Comparison of ENCODE assay signal across 7 mouse cellular contexts in genomic region chr13:21530136-21530535, GRCm38 (mm10). TPM values are rescaled to one million over a fixed set of nuclear protein-coding genes. Genes with fewer than 3 reads are reported as not detected.
DNase-seq lines count a peak whose midpoint lies in the region; ATAC-seq lines count a peak whose summit lies in the region.

No protein-coding gene starts in this region.

- WGBS in embryonic facial prominence, embryonic 14.5 days = 42% methylated on average over 7 of the region's 7 CpGs
- WGBS in limb, embryonic 13.5 days = 50% methylated on average over 7 of the region's 7 CpGs

- H3K4me3 ChIP-seq in embryonic facial prominence, embryonic 14.5 days (ENCODE audit: low read depth, low read length) = peak overlapping the region; percentile 90
- peak overlapping the region; percentile 77 for H3K4me3 ChIP-seq in limb, embryonic 13.5 days

- peak overlapping the region; percentile 71 for H3K4me2 ChIP-seq in embryonic facial prominence, embryonic 14.5 days (ENCODE audit: low read depth, low read length)
- H3K4me2 ChIP-seq in limb, embryonic 13.5 days (replicated peaks) = peak overlapping the region; percentile 67

- H3K4me1 ChIP-seq in embryonic facial prominence, embryonic 14.5 days (ENCODE audit: control insufficient read depth, insufficient read depth, low read length) = 0 out of 2 replicates have a peak, but pooled peaks cover 6% of the 10 kb centered on the region
- peaks cover 7% of the 10 kb centered on the region; the same call in 1 of the 2 replicates for H3K4me1 ChIP-seq in limb, embryonic 13.5 days

- peak overlapping the region; percentile 48 for H3K9ac ChIP-seq in embryonic facial prominence, embryonic 14.5 days (ENCODE audit: low read depth, low read length)
- peak overlapping the region; percentile 39; the same call in 1 of the 2 replicates for H3K9ac ChIP-seq in limb, embryonic 13.5 days

- H3K36me3 ChIP-seq in embryonic facial prominence, embryonic 14.5 days (ENCODE audit: control insufficient read depth, insufficient read depth, low read length) = peaks cover 17% of the 10 kb centered on the region
- peaks cover 19% of the 10 kb centered on the region for H3K36me3 ChIP-seq in limb, embryonic 13.5 days

- peak; percentile 7 for DNase-seq in retina, embryonic 14.5 days (ENCODE audit: low spot score)
- no peak for DNase-seq in retina, postnatal 1 day
- DNase-seq in embryonic facial prominence, embryonic 14.5 days (ENCODE audit: low spot score) = peak; percentile 1
- no peak for DNase-seq in urinary bladder, postnatal 25 days (ENCODE audit: low spot score)
- DNase-seq in urinary bladder, postnatal 14 days (ENCODE audit: low spot score) = no peak

- no peaks in the 10 kb centered on the region for H3K9me3 ChIP-seq in embryonic facial prominence, embryonic 14.5 days (ENCODE audit: control insufficient read depth, low read length)
- H3K9me3 ChIP-seq in limb, embryonic 13.5 days = no peaks in the 10 kb centered on the region

- no peaks in the 10 kb centered on the region for H3K27me3 ChIP-seq in embryonic facial prominence, embryonic 14.5 days (replicated peaks; ENCODE audit: control insufficient read depth, insufficient read depth, low read length)
- no peaks in the 10 kb centered on the region for H3K27me3 ChIP-seq in limb, embryonic 13.5 days

- no peak overlapping the region for H3K27ac ChIP-seq in embryonic facial prominence, embryonic 14.5 days (replicated peaks; ENCODE audit: low read depth, low read length)
- H3K27ac ChIP-seq in limb, embryonic 13.5 days = no peak overlapping the region

- ATAC-seq in embryonic facial prominence, embryonic 14.5 days (ENCODE audit: low read depth) = no peak
- no peak for ATAC-seq in limb, embryonic 13.5 days (ENCODE audit: low FRiP score, low read depth)
- no peak for ATAC-seq in cerebellum, adult (ENCODE audit: insufficient number of reproducible peaks, low FRiP score, low TSS enrichment)

RNA-seq across cellular contexts. Expression of gene Zkscan8, which starts 0.8 kb away (rescaled TPM):
- polyA plus RNA-seq in embryonic facial prominence, embryonic 14.5 days (2014; fragmentation: Nextera tagmentation; extraction: Ambion mirVana) = 8.5 and 9.8 TPM in 2 replicates
- polyA plus RNA-seq in limb, embryonic 13.5 days (2015; fragmentation: Nextera tagmentation; extraction: Ambion mirVana) = 7.0 and 8.2 TPM in 2 replicates

RNA-seq across cellular contexts. Expression of gene Olfr1366, which starts 12.5 kb away (rescaled TPM):
- 0.14 and 0.28 TPM in 2 replicates for polyA plus RNA-seq in embryonic facial prominence, embryonic 14.5 days (2014; fragmentation: Nextera tagmentation; extraction: Ambion mirVana)
- polyA plus RNA-seq in limb, embryonic 13.5 days (2015; fragmentation: Nextera tagmentation; extraction: Ambion mirVana) = 0.10 and 0.15 TPM in 2 replicates

RNA-seq across cellular contexts. Expression of gene Gm11273, which starts 28.9 kb away (rescaled TPM):
- polyA plus RNA-seq in embryonic facial prominence, embryonic 14.5 days (2014; fragmentation: Nextera tagmentation; extraction: Ambion mirVana) = 5.9 and 6.8 TPM in 2 replicates
- polyA plus RNA-seq in limb, embryonic 13.5 days (2015; fragmentation: Nextera tagmentation; extraction: Ambion mirVana) = 6.4 and 6.9 TPM in 2 replicates

RNA-seq across cellular contexts. Expression of gene Olfr1535, which starts 29.6 kb away (rescaled TPM):
- polyA plus RNA-seq in embryonic facial prominence, embryonic 14.5 days (2014; fragmentation: Nextera tagmentation; extraction: Ambion mirVana) = 0.12 TPM in 1 of 2 replicates, not detected in the other
- polyA plus RNA-seq in limb, embryonic 13.5 days (2015; fragmentation: Nextera tagmentation; extraction: Ambion mirVana) = 0.05 TPM in 1 of 2 replicates, not detected in the other

RNA-seq across cellular contexts. Expression of gene AK157302, which starts 35.1 kb away (rescaled TPM):
- polyA plus RNA-seq in embryonic facial prominence, embryonic 14.5 days (2014; fragmentation: Nextera tagmentation; extraction: Ambion mirVana) = 0.11 and 0.79 TPM in 2 replicates
- polyA plus RNA-seq in limb, embryonic 13.5 days (2015; fragmentation: Nextera tagmentation; extraction: Ambion mirVana) = 0.14 and 0.49 TPM in 2 replicates

Comparison
In these comparisons a context has a peak if more than half of its experiments do, and no peak if none do; other contexts are left out.
1. DNase-seq: peak in retina, embryonic 14.5 days (single experiment) and embryonic facial prominence, embryonic 14.5 days (single experiment); none in retina, postnatal 1 day (single experiment), urinary bladder, postnatal 25 days (single experiment) and urinary bladder, postnatal 14 days (single experiment).